10 mouse cellular contexts compared by ENCODE assay signal in genomic region chr7:30490251-30490956, GRCm38 (mm10). TPM values are rescaled to one million over a fixed set of nuclear protein-coding genes. Genes with fewer than 3 reads are reported as not detected.
DNase-seq lines count a peak whose midpoint lies in the region; ATAC-seq and TF ChIP-seq lines count a peak whose summit lies in the region.
"Had no signal": no experiment of that assay in that cellular context is flagged by ENCODE, and none has a peak within 500 bp of the region (broad histone marks: within the 10 kb centered on the region; RNA-seq: fewer than 3 reads in every experiment).

No protein-coding gene starts in this region.

- no peak overlapping the region for H3K27ac ChIP-seq in bone marrow macrophage, adult 2 months (ENCODE audit: insufficient read depth, low read depth, low read length)
- H3K27ac ChIP-seq: limb, embryonic 13.5 days had no signal

- 0 out of 2 replicates have a peak, but pooled peaks have one; percentile 17 for ATAC-seq in erythroblast, adult 5-6 weeks (replicated peaks; ENCODE audit: low FRiP score, poor library complexity, severe bottlenecking)
- no peak; the same call in 1 of the 2 replicates for ATAC-seq in megakaryocyte, adult 5-6 weeks (ENCODE audit: poor library complexity, severe bottlenecking)

- intact Hi-C loops in heart, postnatal 10 days (cut with DNase I), result loop anchor here (2.0 to 5.0 kb wide), 3 partner anchors 60 to 118 kb away; no protein-coding TSS in a partner anchor
- intact Hi-C loops in left cerebral cortex, postnatal 25 days (cut with DNase I), result loop anchor here (5.0 kb wide), 2 partner anchors 48 to 62 kb away; partner anchors contain the start of genes Hspb6 and Proser3

- TF ChIP-seq POLR2A in bone marrow macrophage, adult 2 months (IDR thresholded peaks at IDR 0.05; ENCODE audit: borderline replicate concordance, low read depth, low read length), result no peak

- DNase-seq in heart, postnatal 10 days, result peak; percentile 31 to 47
- DNase-seq in heart, adult 9 months (ENCODE audit: low spot score in 2 of 2), result no peak
- peak; percentile 74 for DNase-seq in CD4-positive, CD25-positive, alpha-beta regulatory T cell, adult 2 months (ENCODE audit: low read depth, low spot score)
- DNase-seq in left cerebral cortex, postnatal 25 days (ENCODE audit: low spot score in 2 of 2), result peak; percentile 31 to 48
- peak; percentile 62 to 63 for DNase-seq in right cerebral cortex, adult 2 months (ENCODE audit: low spot score in 2 of 2)

- H3K4me3 ChIP-seq in bone marrow macrophage, adult 2 months (ENCODE audit: insufficient read depth, low read length), result no peak overlapping the region
- H3K4me3 ChIP-seq: limb, embryonic 13.5 days had no signal

- TF ChIP-seq CTCF in bone marrow macrophage, adult 2 months (IDR thresholded peaks at IDR 0.05; ENCODE audit: low read depth, low read length), result peak; percentile 73

- no peaks in the 10 kb centered on the region for H3K4me1 ChIP-seq in bone marrow macrophage, adult 2 months (ENCODE audit: control insufficient read depth, insufficient read depth, low read length)
- H3K4me1 ChIP-seq: limb, embryonic 13.5 days had no signal

RNA-seq across cellular contexts. Expression of gene Prodh2, which starts 3.0 kb away (rescaled TPM):
- not detected for total RNA-seq in heart, postnatal 10 days (2021)
- polyA plus RNA-seq in bone marrow macrophage, adult 2 months (2012; ENCODE audit: insufficient read depth, insufficient read length, missing spikeins), result not detected in 2 replicates
- total RNA-seq in erythroblast, adult 5-6 weeks (2015; ENCODE audit: low replicate concordance), result not detected in 2 replicates
- total RNA-seq in erythroblast, adult 5-6 weeks (2017; ENCODE audit: low replicate concordance), result not detected in 2 replicates
- not detected for total RNA-seq in left cerebral cortex, postnatal 25 days (2021)
- not detected in 2 replicates for total RNA-seq in megakaryocyte, adult 5-6 weeks (2015)
- total RNA-seq in megakaryocyte, adult 5-6 weeks (2017), result not detected in 2 replicates
- polyA plus RNA-seq: limb, embryonic 13.5 days; stomach, embryonic 14.5 days had no signal

RNA-seq across cellular contexts. Expression of gene Nphs1, which starts 32.3 kb away (rescaled TPM):
- not detected for total RNA-seq in heart, postnatal 10 days (2021)
- not detected in 2 replicates for polyA plus RNA-seq in bone marrow macrophage, adult 2 months (2012; ENCODE audit: insufficient read depth, insufficient read length, missing spikeins)
- total RNA-seq in erythroblast, adult 5-6 weeks (2015; ENCODE audit: low replicate concordance), result not detected in 2 replicates
- not detected in 2 replicates for total RNA-seq in erythroblast, adult 5-6 weeks (2017; ENCODE audit: low replicate concordance)
- 1 to 10 TPM in 1 of 2 experiments, under 1 TPM in 1; 0.78 to 1.5 TPM for total RNA-seq in left cerebral cortex, postnatal 25 days (2021)
- total RNA-seq in megakaryocyte, adult 5-6 weeks (2015), result not detected in 2 replicates
- total RNA-seq in megakaryocyte, adult 5-6 weeks (2017), result 0.29 TPM in 1 of 2 replicates, not detected in the other
- polyA plus RNA-seq: stomach, embryonic 14.5 days had no signal

RNA-seq across cellular contexts. Expression of gene Kirrel2, which starts 32.9 kb away (rescaled TPM):
- under 1 TPM; 0.07 to 0.17 TPM for total RNA-seq in heart, postnatal 10 days (2021)
- not detected in 2 replicates for polyA plus RNA-seq in bone marrow macrophage, adult 2 months (2012; ENCODE audit: insufficient read depth, insufficient read length, missing spikeins)
- total RNA-seq in erythroblast, adult 5-6 weeks (2015; ENCODE audit: low replicate concordance), result not detected in 2 replicates
- not detected in 2 replicates for total RNA-seq in erythroblast, adult 5-6 weeks (2017; ENCODE audit: low replicate concordance)
- 10 to 100 TPM; 11.4 to 11.7 TPM for total RNA-seq in left cerebral cortex, postnatal 25 days (2021)
- not detected in 2 replicates for total RNA-seq in megakaryocyte, adult 5-6 weeks (2015)
- 0.07 TPM in 1 of 2 replicates, not detected in the other for total RNA-seq in megakaryocyte, adult 5-6 weeks (2017)

RNA-seq across cellular contexts. Expression of gene Arhgap33, which starts 44.5 kb away (rescaled TPM):
- total RNA-seq in heart, postnatal 10 days (2021), result 1 to 10 TPM; 3.7 to 3.9 TPM
- 8.4 and 9.5 TPM in 2 replicates for polyA plus RNA-seq in bone marrow macrophage, adult 2 months (2012; ENCODE audit: insufficient read depth, insufficient read length, missing spikeins)
- 5.0 and 6.7 TPM in 2 replicates for total RNA-seq in erythroblast, adult 5-6 weeks (2015; ENCODE audit: low replicate concordance)
- 9.5 and 9.6 TPM in 2 replicates for total RNA-seq in erythroblast, adult 5-6 weeks (2017; ENCODE audit: low replicate concordance)
- 100 to 1,000 TPM; 190 to 213 TPM for total RNA-seq in left cerebral cortex, postnatal 25 days (2021)
- 7.0 and 10.6 TPM in 2 replicates for total RNA-seq in megakaryocyte, adult 5-6 weeks (2015)
- 3.1 and 4.9 TPM in 2 replicates for total RNA-seq in megakaryocyte, adult 5-6 weeks (2017)

RNA-seq across cellular contexts. Expression of gene Aplp1, which starts 45.1 kb away (rescaled TPM):
- 1 to 10 TPM; 4.1 to 6.2 TPM for total RNA-seq in heart, postnatal 10 days (2021)
- 2.0 and 2.3 TPM in 2 replicates for polyA plus RNA-seq in bone marrow macrophage, adult 2 months (2012; ENCODE audit: insufficient read depth, insufficient read length, missing spikeins)
- not detected in 2 replicates for total RNA-seq in erythroblast, adult 5-6 weeks (2015; ENCODE audit: low replicate concordance)
- not detected in 2 replicates for total RNA-seq in erythroblast, adult 5-6 weeks (2017; ENCODE audit: low replicate concordance)
- total RNA-seq in left cerebral cortex, postnatal 25 days (2021), result 1,000 to 10,000 TPM; 1,270 to 1,289 TPM
- total RNA-seq in megakaryocyte, adult 5-6 weeks (2015), result 0.07 and 0.25 TPM in 2 replicates
- 0.08 TPM in 1 of 2 replicates, not detected in the other for total RNA-seq in megakaryocyte, adult 5-6 weeks (2017)

Comparison
In these comparisons a context has a peak if more than half of its experiments do, and no peak if none do; other contexts are left out.
1. DNase-seq: peak in heart, postnatal 10 days (2 of 2), CD4-positive, CD25-positive, alpha-beta regulatory T cell, adult 2 months (single experiment), left cerebral cortex, postnatal 25 days (2 of 2) and right cerebral cortex, adult 2 months (2 of 2); none in heart, adult 9 months (0 of 2).
2. RNA of gene Kirrel2, which starts 32.9 kb away (total RNA-seq): 11.4 to 11.7 TPM in left cerebral cortex, postnatal 25 days; 0.07 to 0.17 TPM in heart, postnatal 10 days, 0.07 TPM in megakaryocyte, adult 5-6 weeks and not detected in erythroblast, adult 5-6 weeks; every median in the first group is over 10 times any median in the second.